8 mouse cellular contexts compared by ENCODE assay signal in genomic region chr6:4407748-4408147, GRCm38 (mm10).
DNase-seq lines count a peak whose midpoint lies in the region; ATAC-seq and TF ChIP-seq lines count a peak whose summit lies in the region.

No protein-coding gene starts in this region.

- no peak overlapping the region for H3K4me2 ChIP-seq in limb, embryonic 14.5 days (replicated peaks; ENCODE audit: low read depth, low read length, severe bottlenecking)

- no peak overlapping the region for H3K9ac ChIP-seq in limb, embryonic 14.5 days (ENCODE audit: low read depth, low read length, severe bottlenecking)

- no peaks in the 10 kb centered on the region for H3K4me1 ChIP-seq in limb, embryonic 14.5 days (ENCODE audit: control insufficient read depth, insufficient read depth, low read length)
- no peaks in the 10 kb centered on the region for H3K4me1 ChIP-seq in limb, embryonic 10.5 days

- no peaks in the 10 kb centered on the region for H3K27me3 ChIP-seq in limb, embryonic 14.5 days (ENCODE audit: control insufficient read depth, insufficient read depth, low read length)
- no peaks in the 10 kb centered on the region for H3K27me3 ChIP-seq in limb, embryonic 10.5 days (ENCODE audit: low read depth, poor library complexity, severe bottlenecking)

- no peaks in the 10 kb centered on the region for H3K36me3 ChIP-seq in limb, embryonic 14.5 days (ENCODE audit: control insufficient read depth, insufficient read depth, low read length)
- H3K36me3 ChIP-seq in limb, embryonic 10.5 days = no peaks in the 10 kb centered on the region

- no peak overlapping the region for H3K27ac ChIP-seq in limb, embryonic 14.5 days (replicated peaks; ENCODE audit: low read depth, low read length)
- no peak overlapping the region for H3K27ac ChIP-seq in limb, embryonic 10.5 days

- H3K9me3 ChIP-seq in limb, embryonic 14.5 days (ENCODE audit: control insufficient read depth, low read length) = no peaks in the 10 kb centered on the region
- no peaks in the 10 kb centered on the region for H3K9me3 ChIP-seq in limb, embryonic 10.5 days (replicated peaks)

- WGBS in limb, embryonic 14.5 days = 50% methylated on average over 3 of the region's 3 CpGs
- whole genome bisulfite sequencing in limb, embryonic 10.5 days = 62% methylated on average over 3 of the region's 3 CpGs

- H3K4me3 ChIP-seq in limb, embryonic 14.5 days (replicated peaks; ENCODE audit: low read length) = no peak overlapping the region
- H3K4me3 ChIP-seq in limb, embryonic 10.5 days = no peak overlapping the region

- no peak for ATAC-seq in limb, embryonic 14.5 days (ENCODE audit: low FRiP score, low read depth)
- ATAC-seq in megakaryocyte, adult 5-6 weeks (ENCODE audit: poor library complexity, severe bottlenecking) = no peak

- peak; percentile 35 to 44 for DNase-seq in cerebellum, adult 18-20 months
- DNase-seq in cerebellum, adult 11-12 months = no peak
- DNase-seq in limb, embryonic 14.5 days (ENCODE audit: low spot score) = peak; percentile 55
- no peak for DNase-seq in limb, embryonic 10.5 days (ENCODE audit: low spot score)
- peak; percentile 21 for DNase-seq in c-Kit-positive CD71-positive TER-119-negative erythroid progenitor cells, embryonic 14.5 days (ENCODE audit: low read depth)
- DNase-seq in lung, postnatal 36 days = peak; percentile 68
- no peak for DNase-seq in urinary bladder, adult 18-20 months (ENCODE audit: low spot score in 2 of 2)

- no peak for TF ChIP-seq POLR2A in limb, embryonic 14.5 days (IDR thresholded peaks at IDR 0.05; ENCODE audit: borderline replicate concordance, extremely low read depth, insufficient read depth, insufficient read length)

Comparison
In these comparisons a context has a peak if more than half of its experiments do, and no peak if none do; other contexts are left out.
1. DNase-seq: peak in cerebellum, adult 18-20 months (2 of 2), limb, embryonic 14.5 days (single experiment), c-Kit-positive CD71-positive TER-119-negative erythroid progenitor cells, embryonic 14.5 days (single experiment) and lung, postnatal 36 days (single experiment); none in cerebellum, adult 11-12 months (single experiment), limb, embryonic 10.5 days (single experiment) and urinary bladder, adult 18-20 months (0 of 2).